Comparison of ENCODE assay signal across 10 mouse cellular contexts in the genomic region with DNA sequence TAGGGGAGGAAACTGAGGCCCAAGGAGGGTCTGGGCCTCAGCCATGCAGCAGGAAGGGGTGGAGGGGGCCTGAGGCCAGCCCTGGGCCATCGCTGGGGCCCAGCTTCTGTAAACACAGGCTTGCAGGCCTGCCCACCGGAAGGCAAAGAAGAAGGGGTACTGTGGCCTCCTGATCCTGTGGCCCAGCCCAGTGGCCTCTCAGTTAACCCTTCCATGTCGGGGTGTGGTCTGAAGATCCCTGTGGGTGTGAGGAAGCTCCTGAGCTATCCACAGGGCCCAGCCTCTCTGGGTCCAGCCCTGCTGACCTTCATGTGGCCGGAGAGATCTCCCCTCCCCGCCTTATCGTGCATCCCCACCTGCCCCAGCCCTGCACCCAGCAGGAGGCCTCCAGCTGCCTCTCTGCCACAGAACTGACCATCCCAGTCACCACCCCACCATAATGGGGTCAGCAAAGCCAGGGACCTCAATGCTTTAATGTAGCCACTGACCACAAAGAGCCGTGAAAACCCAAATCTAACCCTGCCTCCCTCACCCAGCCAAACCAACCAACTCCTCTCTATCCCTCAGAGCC. TPM values are rescaled to one million over a fixed set of nuclear protein-coding genes. Genes with fewer than 3 reads are reported as not detected.
A peak's percentile ranks its signal among the peaks of the same experiment; 100 is the strongest.
DNase-seq lines count a peak whose midpoint lies in the region; ATAC-seq and TF ChIP-seq lines count a peak whose summit lies in the region.
"Had no signal": no experiment of that assay in that cellular context is flagged by ENCODE, and none has a peak within 500 bp of the region (broad histone marks: within the 10 kb centered on the region; RNA-seq: fewer than 3 reads in every experiment).

No protein-coding gene starts in this region.

- DNase-seq in forebrain, embryonic 14.5 days (ENCODE audit: low spot score) = no peak
- DNase-seq in lung, postnatal 4 days = peak; percentile 59 to 75
- no peak for DNase-seq in lung, adult 2 months
- no peak for DNase-seq in limb, embryonic 10.5 days (ENCODE audit: low spot score)
- DNase-seq in retina, embryonic 14.5 days (ENCODE audit: low spot score) = peak; percentile 62
- DNase-seq in left cerebral cortex, postnatal 14 days (ENCODE audit: low spot score in 2 of 2) = no peak
- no peak for DNase-seq in frontal cortex, postnatal 36 days (ENCODE audit: low spot score in 2 of 2)
- DNase-seq: cerebellum, adult 9-11 months had no signal

- no peak for TF ChIP-seq CTCF in lung, adult 2 months (IDR thresholded peaks at IDR 0.05; ENCODE audit: insufficient read depth, low read length)

- no peaks in the 10 kb centered on the region for H3K27me3 ChIP-seq in forebrain, embryonic 13.5 days
- no peaks in the 10 kb centered on the region for H3K27me3 ChIP-seq in forebrain, embryonic 14.5 days (replicated peaks; ENCODE audit: control insufficient read depth, insufficient read depth, low read length)
- no peaks in the 10 kb centered on the region for H3K27me3 ChIP-seq in limb, embryonic 10.5 days (ENCODE audit: low read depth, poor library complexity, severe bottlenecking)

- no peak overlapping the region for H3K27ac ChIP-seq in forebrain, embryonic 13.5 days
- H3K27ac ChIP-seq in forebrain, embryonic 14.5 days (ENCODE audit: low read depth, low read length) = no peak overlapping the region
- H3K27ac ChIP-seq in limb, embryonic 10.5 days = peak overlapping the region; percentile 85

- 19% methylated on average over 7 of the region's 7 CpGs for WGBS in forebrain, embryonic 13.5 days
- 21% methylated on average over 7 of the region's 7 CpGs for WGBS in forebrain, embryonic 14.5 days
- 42% methylated on average over 7 of the region's 7 CpGs for WGBS in lung, adult 2 months
- 10% methylated on average over 7 of the region's 7 CpGs for WGBS in limb, embryonic 10.5 days

- peaks cover 46% of the 10 kb centered on the region for H3K36me3 ChIP-seq in forebrain, embryonic 13.5 days (ENCODE audit: poor library complexity, severe bottlenecking)
- peaks cover 27% of the 10 kb centered on the region for H3K36me3 ChIP-seq in forebrain, embryonic 14.5 days (ENCODE audit: control insufficient read depth, insufficient read depth, low read length)
- H3K36me3 ChIP-seq in limb, embryonic 10.5 days = peaks cover 79% of the 10 kb centered on the region

- TF ChIP-seq POLR2A in lung, adult 2 months (IDR thresholded peaks at IDR 0.05; ENCODE audit: borderline replicate concordance, extremely low read depth, low read depth, low read length) = no peak

- H3K9ac ChIP-seq in forebrain, embryonic 13.5 days = peak overlapping the region; percentile 38; the same call in 1 of the 2 replicates
- H3K9ac ChIP-seq in forebrain, embryonic 14.5 days (ENCODE audit: low read length) = no peak overlapping the region

- ATAC-seq in forebrain, embryonic 13.5 days = no peak
- ATAC-seq in forebrain, embryonic 14.5 days = no peak
- ATAC-seq: activated CD4-positive, CD25-positive, alpha-beta regulatory T cell, adult 4 months had no signal

- no peak overlapping the region; the same call in 1 of the 2 replicates for H3K4me2 ChIP-seq in forebrain, embryonic 13.5 days
- H3K4me2 ChIP-seq in forebrain, embryonic 14.5 days (ENCODE audit: low read length) = no peak overlapping the region

- H3K4me1 ChIP-seq in forebrain, embryonic 13.5 days = peaks cover 21% of the 10 kb centered on the region
- peaks cover 3% of the 10 kb centered on the region; the same call in 1 of the 2 replicates for H3K4me1 ChIP-seq in forebrain, embryonic 14.5 days (ENCODE audit: control insufficient read depth, insufficient read depth, low read length)
- H3K4me1 ChIP-seq in lung, adult 2 months (ENCODE audit: control insufficient read depth, insufficient read depth, low read length) = peaks cover 5% of the 10 kb centered on the region
- peaks cover 53% of the 10 kb centered on the region for H3K4me1 ChIP-seq in limb, embryonic 10.5 days

- intact Hi-C loops in left cerebral cortex, postnatal 14 days (cut with DNase I) = no loop called here

- H3K4me3 ChIP-seq in forebrain, embryonic 13.5 days = no peak overlapping the region
- H3K4me3 ChIP-seq in forebrain, embryonic 14.5 days (ENCODE audit: low read depth, low read length) = no peak overlapping the region
- no peak overlapping the region for H3K4me3 ChIP-seq in lung, adult 2 months (replicated peaks; ENCODE audit: extremely low read depth, low read depth, low read length)
- H3K4me3 ChIP-seq in limb, embryonic 10.5 days = peak overlapping the region; percentile 26

- no peaks in the 10 kb centered on the region for H3K9me3 ChIP-seq in forebrain, embryonic 13.5 days (replicated peaks)
- no peaks in the 10 kb centered on the region for H3K9me3 ChIP-seq in forebrain, embryonic 14.5 days (replicated peaks; ENCODE audit: control insufficient read depth, low read length)
- H3K9me3 ChIP-seq in limb, embryonic 10.5 days (replicated peaks) = no peaks in the 10 kb centered on the region

RNA-seq across cellular contexts. Expression of gene Wdr18, which starts 13.1 kb away (rescaled TPM):
- 80.2 and 94.8 TPM in 2 replicates for polyA plus RNA-seq in forebrain, embryonic 13.5 days (2015; fragmentation: Nextera tagmentation; extraction: Ambion mirVana)
- polyA plus RNA-seq in forebrain, embryonic 14.5 days (2014; fragmentation: Nextera tagmentation; extraction: Ambion mirVana) = 96.4 and 101 TPM in 2 replicates
- 33.5 and 35.5 TPM in 2 replicates for polyA plus RNA-seq in lung, adult 2 months (2012; rRNA removed)
- 174 and 201 TPM in 2 replicates for polyA plus RNA-seq in limb, embryonic 10.5 days (2016; fragmentation: Nextera tagmentation; extraction: Ambion mirVana)
- total RNA-seq in left cerebral cortex, postnatal 14 days (2021) = 10 to 100 TPM; 45.3 to 46.5 TPM

RNA-seq across cellular contexts. Expression of gene Arid3a, which starts 20.0 kb away (rescaled TPM):
- polyA plus RNA-seq in forebrain, embryonic 13.5 days (2015; fragmentation: Nextera tagmentation; extraction: Ambion mirVana) = 2.5 and 3.6 TPM in 2 replicates
- polyA plus RNA-seq in forebrain, embryonic 14.5 days (2014; fragmentation: Nextera tagmentation; extraction: Ambion mirVana) = 1.1 and 2.3 TPM in 2 replicates
- 7.8 and 8.6 TPM in 2 replicates for polyA plus RNA-seq in lung, adult 2 months (2012; rRNA removed)
- 18.2 and 29.4 TPM in 2 replicates for polyA plus RNA-seq in limb, embryonic 10.5 days (2016; fragmentation: Nextera tagmentation; extraction: Ambion mirVana)
- 1 to 10 TPM; 5.4 to 7.0 TPM for total RNA-seq in left cerebral cortex, postnatal 14 days (2021)

RNA-seq across cellular contexts. Expression of gene Grin3b, which starts 23.7 kb away (rescaled TPM):
- 0.38 and 0.57 TPM in 2 replicates for polyA plus RNA-seq in forebrain, embryonic 13.5 days (2015; fragmentation: Nextera tagmentation; extraction: Ambion mirVana)
- 0.23 and 0.40 TPM in 2 replicates for polyA plus RNA-seq in forebrain, embryonic 14.5 days (2014; fragmentation: Nextera tagmentation; extraction: Ambion mirVana)
- 0.33 TPM in 1 of 2 replicates, not detected in the other for polyA plus RNA-seq in lung, adult 2 months (2012; rRNA removed)
- polyA plus RNA-seq in limb, embryonic 10.5 days (2016; fragmentation: Nextera tagmentation; extraction: Ambion mirVana) = 0.28 and 0.40 TPM in 2 replicates
- under 1 TPM; 0.21 to 0.40 TPM for total RNA-seq in left cerebral cortex, postnatal 14 days (2021)
- polyA plus RNA-seq: activated CD4-positive, CD25-positive, alpha-beta regulatory T cell, adult 4 months had no signal

RNA-seq across cellular contexts. Expression of gene R3hdm4, which starts 25.8 kb away (rescaled TPM):
- polyA plus RNA-seq in forebrain, embryonic 13.5 days (2015; fragmentation: Nextera tagmentation; extraction: Ambion mirVana) = 200 and 217 TPM in 2 replicates
- 175 and 197 TPM in 2 replicates for polyA plus RNA-seq in forebrain, embryonic 14.5 days (2014; fragmentation: Nextera tagmentation; extraction: Ambion mirVana)
- polyA plus RNA-seq in lung, adult 2 months (2012; rRNA removed) = 129 and 162 TPM in 2 replicates
- polyA plus RNA-seq in limb, embryonic 10.5 days (2016; fragmentation: Nextera tagmentation; extraction: Ambion mirVana) = 116 and 143 TPM in 2 replicates
- 100 to 1,000 TPM; 438 to 440 TPM for total RNA-seq in left cerebral cortex, postnatal 14 days (2021)

RNA-seq across cellular contexts. Expression of gene Kiss1r, which starts 30.1 kb away (rescaled TPM):
- polyA plus RNA-seq in forebrain, embryonic 13.5 days (2015; fragmentation: Nextera tagmentation; extraction: Ambion mirVana) = 1.0 and 1.3 TPM in 2 replicates
- polyA plus RNA-seq in forebrain, embryonic 14.5 days (2014; fragmentation: Nextera tagmentation; extraction: Ambion mirVana) = 1.6 and 1.8 TPM in 2 replicates
- 20.9 and 24.4 TPM in 2 replicates for polyA plus RNA-seq in lung, adult 2 months (2012; rRNA removed)
- polyA plus RNA-seq in limb, embryonic 10.5 days (2016; fragmentation: Nextera tagmentation; extraction: Ambion mirVana) = 0.31 and 0.49 TPM in 2 replicates
- total RNA-seq in left cerebral cortex, postnatal 14 days (2021) = 1 to 10 TPM; 5.7 to 7.6 TPM

Comparison
In these comparisons a context has a peak if more than half of its experiments do, and no peak if none do; other contexts are left out.
1. DNase-seq: peak in lung, postnatal 4 days (2 of 2) and retina, embryonic 14.5 days (single experiment); none in forebrain, embryonic 14.5 days (single experiment), lung, adult 2 months (single experiment), limb, embryonic 10.5 days (single experiment), left cerebral cortex, postnatal 14 days (0 of 2) and frontal cortex, postnatal 36 days (0 of 2).